Mouse (Mus musculus) cerebellum, postnatal 25 days (tissue): Measurements from ENCODE around the gene Ifrd1.
A peak's percentile ranks its signal among the peaks of the same experiment; 100 is the strongest.
"Not testable (repeated sequence)": the region's sequence is repeated elsewhere in the genome, so short reads cannot be mapped to it uniquely, and the experiment has no call there.

Experiments used
- DNase-seq, 2 experiments: peaks; one replicate each; pipeline ENCODE4 v3.0.0; 2021; ENCODE audit warnings: mixed read lengths in 2 of 2

Ifrd1 gene

GRCm38 (mm10) chr12:40248454-40249180 lies at the start of gene Ifrd1:
TSS of gene Ifrd1 (minus strand) at chr12:40248504.
- no peak for DNase-seq

GRCm38 (mm10) chr12:40286539-40286938 lies 38.2 kb upstream of the Ifrd1 start:
- DNase-seq: no peak

DNA sequence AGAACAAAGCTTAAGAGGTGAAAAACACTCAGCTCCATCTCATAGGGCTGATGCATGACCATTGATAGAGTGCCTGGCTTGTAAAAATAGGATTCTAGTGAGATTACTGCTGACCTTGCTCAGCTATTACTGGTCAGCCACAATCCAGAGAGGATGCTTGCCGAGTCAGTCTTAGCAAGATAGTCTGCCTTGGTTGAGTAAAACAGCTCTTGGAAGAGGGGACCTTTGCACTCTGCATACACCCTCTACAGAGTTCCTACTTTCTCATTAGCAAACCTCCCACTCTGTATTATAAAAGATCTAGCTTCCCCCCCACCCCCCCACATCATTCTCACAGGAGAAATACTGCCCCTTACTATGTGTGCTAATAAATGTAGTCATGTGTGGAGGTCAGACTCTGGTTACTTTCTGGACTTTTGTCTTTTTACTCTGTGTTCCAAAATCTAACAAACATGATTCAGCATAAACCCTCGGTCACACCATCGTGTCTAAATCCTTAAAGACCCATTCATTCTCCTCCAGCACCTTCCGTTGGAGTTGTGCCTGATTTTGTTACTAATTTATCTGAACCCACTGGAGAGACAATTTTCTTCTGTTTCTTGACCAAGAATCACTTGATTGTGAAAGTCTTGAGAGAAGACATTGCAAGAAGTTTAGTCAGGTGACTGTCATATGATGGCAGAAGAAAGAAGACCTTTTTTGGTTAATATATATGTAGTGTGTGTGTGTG lies 32.5 kb upstream of the Ifrd1 start:
- no peak for DNase-seq

GRCm38 (mm10) chr12:40277581-40277980 lies 29.3 kb upstream of the Ifrd1 start:
- DNase-seq: no peak

DNA sequence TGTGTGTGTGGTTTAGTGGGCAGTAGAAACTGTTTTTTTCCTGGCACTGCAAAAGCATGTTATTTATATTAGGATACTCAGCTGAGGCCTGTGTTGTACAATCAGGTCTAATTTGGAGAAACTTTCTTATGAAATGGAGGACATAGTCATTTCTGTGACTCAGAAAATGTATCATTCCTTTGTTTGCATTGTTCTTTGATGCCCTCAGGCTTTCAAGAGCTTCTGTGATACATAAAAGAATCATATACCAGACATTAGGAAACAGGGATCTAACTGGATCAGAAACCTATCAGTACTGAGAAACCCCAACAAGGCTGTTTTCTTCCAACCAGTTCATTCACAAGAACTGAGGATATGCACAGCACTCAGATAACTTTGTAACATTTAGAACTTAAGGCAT lies 26.6 kb upstream of the Ifrd1 start:
- no peak for DNase-seq

DNA sequence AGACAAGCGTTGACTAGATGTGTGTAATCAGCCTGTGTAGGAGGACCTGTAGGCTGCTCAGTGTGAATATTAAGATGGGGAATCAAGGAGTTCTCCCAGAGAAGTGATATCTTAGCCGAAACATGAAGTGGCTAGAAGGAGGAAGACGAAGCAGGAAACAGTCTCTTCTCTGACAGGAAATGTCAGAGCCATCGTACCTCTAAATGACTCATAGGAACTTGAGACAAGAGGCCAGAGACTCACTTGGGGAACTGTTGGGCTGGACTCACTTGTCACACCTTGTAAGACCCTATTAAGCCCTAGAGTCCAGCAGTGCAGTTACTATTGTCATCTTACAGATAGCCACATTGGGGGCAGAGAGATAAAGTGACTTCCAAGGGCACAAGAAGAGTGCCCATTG lies 25.0 kb upstream of the Ifrd1 start:
- DNase-seq: no peak

GRCm38 (mm10) chr12:40272710-40273109 lies 24.4 kb upstream of the Ifrd1 start:
- no peak for DNase-seq

DNA sequence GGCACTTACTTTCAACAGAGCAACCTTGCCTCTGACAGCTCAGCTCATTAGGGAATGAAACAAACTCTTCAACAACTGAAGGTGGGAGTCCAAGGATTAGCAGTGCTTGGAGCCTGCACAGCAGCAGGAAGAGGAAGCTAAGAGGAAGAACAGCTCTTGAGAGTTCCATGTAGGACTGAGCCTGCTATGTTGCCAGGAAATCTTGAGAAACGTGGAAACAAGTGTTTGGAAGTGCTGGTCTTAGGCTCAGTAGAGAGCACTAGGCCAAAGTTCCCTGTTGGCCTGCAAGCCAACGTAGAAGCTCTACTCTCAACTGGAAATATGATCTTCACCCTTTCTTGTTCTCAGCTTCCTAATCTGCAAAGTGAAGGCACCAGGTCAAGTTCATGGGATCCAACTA lies 20.0 kb upstream of the Ifrd1 start:
- no peak for DNase-seq

GRCm38 (mm10) chr12:40263712-40264111 lies 15.4 kb upstream of the Ifrd1 start:
- no peak for DNase-seq

GRCm38 (mm10) chr12:40263006-40263405 lies 14.7 kb upstream of the Ifrd1 start:
- no peak for DNase-seq

- DNase-seq: no peak
These were observed 10.2 kb upstream of the Ifrd1 start for GRCm38 (mm10) chr12:40258462-40259000.

- peak; percentile 83 to 90 for DNase-seq
These were observed 8.9 kb upstream of the Ifrd1 start for GRCm38 (mm10) chr12:40257226-40257625.

- DNase-seq: no peak
These were observed 8.2 kb upstream of the Ifrd1 start for GRCm38 (mm10) chr12:40256543-40256942.

DNA sequence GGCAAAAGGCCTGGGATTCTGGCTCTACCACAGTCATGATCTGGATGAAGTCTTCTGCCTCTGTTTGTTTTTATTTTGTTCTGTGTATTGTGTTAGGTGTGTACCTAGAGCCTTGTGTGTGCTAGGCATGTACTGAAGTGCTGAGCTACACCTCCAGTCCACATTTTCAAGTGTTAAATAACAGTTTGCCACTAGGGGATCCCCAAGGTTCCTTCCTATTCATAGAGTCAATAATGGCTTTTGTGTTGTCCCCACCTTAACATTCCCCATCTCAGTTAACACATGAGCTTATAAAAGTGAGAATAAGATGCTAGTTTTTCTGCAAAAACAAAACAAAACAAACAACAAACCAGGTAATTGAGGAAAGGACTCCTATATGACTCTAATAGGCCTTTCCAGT lies 7.7 kb upstream of the Ifrd1 start:
- no peak for DNase-seq

DNA sequence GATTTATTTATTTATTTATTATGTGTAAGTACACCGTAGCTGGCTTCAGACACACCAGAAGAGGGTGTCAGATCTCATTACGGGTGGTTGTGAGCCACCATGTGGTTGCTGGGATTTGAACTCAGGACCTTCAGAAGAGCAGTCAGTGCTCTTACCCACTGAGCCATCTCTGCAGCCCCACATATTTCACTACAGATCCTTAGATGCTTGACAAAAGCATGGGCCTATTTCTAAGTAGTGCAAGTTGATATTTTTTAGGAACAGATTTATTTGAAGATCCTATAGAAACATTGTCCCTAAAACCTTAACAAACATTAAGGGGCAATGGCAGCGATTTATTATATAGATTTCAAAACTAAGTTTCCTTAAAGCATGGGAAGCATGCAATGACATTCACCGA lies 7.0 kb upstream of the Ifrd1 start:
- not testable (repeated sequence) for DNase-seq

GRCm38 (mm10) chr12:40254729-40255128 lies 6.4 kb upstream of the Ifrd1 start:
- DNase-seq: no peak

GRCm38 (mm10) chr12:40253241-40253640 lies 4.9 kb upstream of the Ifrd1 start:
- no peak for DNase-seq

GRCm38 (mm10) chr12:40250256-40250655 lies 2.0 kb upstream of the Ifrd1 start:
- no peak for DNase-seq

- no peak for DNase-seq
These were observed 328 bp downstream of the Ifrd1 start for GRCm38 (mm10) chr12:40247976-40248375.

DNA sequence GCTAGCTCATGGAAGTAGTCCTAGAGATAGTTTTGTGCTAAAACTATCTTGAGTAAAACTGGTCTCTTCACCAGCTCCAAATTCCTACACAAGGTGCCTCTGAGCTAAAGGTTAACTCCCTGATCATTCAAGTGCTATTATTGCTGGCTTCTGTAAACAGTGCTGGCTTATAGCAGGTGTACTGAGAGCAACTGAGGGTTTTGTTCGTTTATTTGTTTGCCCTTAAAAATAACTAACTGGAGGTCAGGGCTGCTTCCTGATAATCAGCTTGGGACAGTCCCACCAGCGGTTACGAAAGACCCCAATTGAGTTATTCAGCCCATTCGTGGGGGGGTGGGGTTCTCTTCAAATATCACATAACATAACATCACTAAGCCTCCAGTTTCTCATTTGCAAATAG lies 920 bp downstream of the Ifrd1 start:
- DNase-seq: no peak

GRCm38 (mm10) chr12:40245434-40245970 lies 2.8 kb downstream of the Ifrd1 start:
- DNase-seq: no peak

DNA sequence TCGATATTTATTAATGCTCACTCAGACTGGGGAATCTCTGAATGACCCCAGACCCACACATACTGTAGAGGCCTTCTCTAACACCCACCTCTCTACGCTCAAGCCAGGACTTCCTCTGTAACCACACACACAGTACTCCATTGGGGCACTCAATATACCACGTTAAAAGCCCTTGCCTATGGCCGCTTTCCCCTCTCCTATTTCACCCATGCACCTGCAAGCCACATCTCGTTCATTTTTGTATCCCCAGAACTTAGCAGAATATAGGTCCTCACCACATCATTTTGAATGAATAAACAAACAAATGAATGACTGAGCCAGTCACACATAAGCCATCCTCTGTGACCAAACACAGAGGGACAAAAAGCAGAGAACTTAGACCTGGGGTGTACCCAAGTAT lies 3.4 kb downstream of the Ifrd1 start:
- no peak for DNase-seq

DNA sequence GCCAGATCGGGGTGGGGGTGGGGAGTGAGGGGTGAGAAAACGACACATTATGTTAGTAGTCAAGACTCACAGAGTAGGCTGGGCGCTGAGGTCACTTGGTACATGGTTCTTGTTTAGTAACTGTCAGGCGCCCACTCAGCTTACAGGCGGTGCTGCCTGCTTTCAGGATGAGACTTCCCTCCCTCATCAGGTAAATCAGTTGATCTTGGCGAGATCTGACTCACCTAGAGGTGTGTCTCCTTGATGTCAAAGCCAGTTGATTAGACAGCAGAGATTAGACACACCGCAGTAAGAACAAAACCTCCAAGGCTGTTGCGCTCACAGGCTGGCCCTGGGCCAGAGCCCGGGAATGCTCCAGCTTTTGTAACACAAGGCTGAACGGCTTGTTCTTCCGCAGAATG lies 4.5 kb downstream of the Ifrd1 start:
- DNase-seq: peak; percentile 57 to 72

- no peak for DNase-seq
These were observed 5.1 kb downstream of the Ifrd1 start for GRCm38 (mm10) chr12:40243241-40243640.
